31 mouse cellular contexts compared by ENCODE assay signal in the genomic region with DNA sequence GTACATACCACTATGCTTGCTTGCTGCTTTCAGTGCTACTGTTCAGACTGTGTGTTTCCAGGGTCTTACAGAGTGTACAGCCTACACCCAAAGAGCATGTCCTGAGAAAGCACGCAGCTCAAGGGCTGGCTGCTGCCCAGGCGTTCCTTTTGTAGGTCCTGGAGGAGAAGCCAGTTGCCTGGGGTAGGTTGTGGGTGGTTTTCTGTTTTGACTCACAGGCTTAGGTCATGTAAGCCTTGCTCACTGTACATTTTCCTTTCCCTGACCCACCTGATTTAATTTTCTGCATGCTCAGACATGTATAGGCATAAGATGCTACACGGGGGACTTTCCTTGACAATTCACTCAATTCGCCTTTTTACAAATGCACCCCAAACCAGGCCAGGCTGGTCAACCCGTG.
"Had no signal": no experiment of that assay in that cellular context is flagged by ENCODE, and none has a peak within 500 bp of the region (broad histone marks: within the 10 kb centered on the region; RNA-seq: fewer than 3 reads in every experiment).

No protein-coding gene starts in this region.

- ATAC-seq: liver, embryonic 12.5 days; liver, postnatal 0 days; lung, postnatal 0 days; midbrain, embryonic 13.5 days; midbrain, embryonic 15.5 days; midbrain, embryonic 16.5 days had no signal

- H3K4me2 ChIP-seq: limb, embryonic 12.5 days; limb, embryonic 13.5 days; limb, embryonic 15.5 days; liver, embryonic 11.5 days; liver, embryonic 12.5 days; liver, embryonic 13.5 days; liver, embryonic 15.5 days; lung, embryonic 14.5 days; lung, embryonic 15.5 days; midbrain, embryonic 11.5 days; midbrain, embryonic 12.5 days; midbrain, embryonic 13.5 days; midbrain, embryonic 15.5 days; neural tube, embryonic 12.5 days had no signal

- H3K4me1 ChIP-seq: limb, embryonic 12.5 days; limb, embryonic 13.5 days; limb, embryonic 15.5 days; liver, embryonic 12.5 days; liver, embryonic 13.5 days; liver, embryonic 15.5 days; lung, embryonic 15.5 days; megakaryocyte, embryonic 14.5 days; midbrain, embryonic 10.5 days; midbrain, embryonic 12.5 days; midbrain, embryonic 13.5 days; midbrain, embryonic 15.5 days; neural tube, embryonic 12.5 days had no signal

- H3K27me3 ChIP-seq: limb, embryonic 12.5 days; limb, embryonic 15.5 days; liver, embryonic 12.5 days; liver, embryonic 13.5 days; liver, embryonic 15.5 days; lung, embryonic 15.5 days; megakaryocyte, embryonic 14.5 days; midbrain, embryonic 12.5 days; midbrain, embryonic 13.5 days; midbrain, embryonic 15.5 days; neural tube, embryonic 12.5 days had no signal

- H3K9ac ChIP-seq: limb, embryonic 12.5 days; limb, embryonic 13.5 days; limb, embryonic 15.5 days; liver, embryonic 12.5 days; liver, embryonic 13.5 days; liver, embryonic 14.5 days; liver, embryonic 15.5 days; liver, postnatal 0 days; lung, embryonic 14.5 days; lung, embryonic 15.5 days; midbrain, embryonic 12.5 days; midbrain, embryonic 13.5 days; midbrain, embryonic 15.5 days; neural tube, embryonic 12.5 days had no signal

- H3K9me3 ChIP-seq: limb, embryonic 10.5 days; limb, embryonic 12.5 days; limb, embryonic 13.5 days; limb, embryonic 15.5 days; liver, embryonic 12.5 days; liver, embryonic 13.5 days; liver, embryonic 15.5 days; lung, embryonic 15.5 days; midbrain, embryonic 10.5 days; midbrain, embryonic 12.5 days; midbrain, embryonic 13.5 days; midbrain, embryonic 15.5 days; neural tube, embryonic 12.5 days had no signal

- H3K36me3 ChIP-seq: limb, embryonic 10.5 days; limb, embryonic 12.5 days; limb, embryonic 13.5 days; limb, embryonic 15.5 days; liver, embryonic 12.5 days; liver, embryonic 13.5 days; liver, embryonic 15.5 days; lung, embryonic 15.5 days; midbrain, embryonic 10.5 days; midbrain, embryonic 12.5 days; midbrain, embryonic 13.5 days; midbrain, embryonic 15.5 days; neural tube, embryonic 12.5 days had no signal

- DNase-seq: left cerebral cortex, postnatal 4 days; liver, embryonic 13.5 days; liver, postnatal 0 days; lung, adult 18-20 months; lung, adult 2 months; lung, embryonic 14.5 days; lung, postnatal 10 days; lung, postnatal 14 days; lung, postnatal 36 days; lung, postnatal 4 days; midbrain, embryonic 14.5 days had no signal

- H3K27ac ChIP-seq: limb, embryonic 10.5 days; limb, embryonic 12.5 days; limb, embryonic 13.5 days; limb, embryonic 15.5 days; liver, embryonic 12.5 days; liver, embryonic 13.5 days; liver, embryonic 14.5 days; liver, embryonic 15.5 days; lung, embryonic 15.5 days; macrophage; midbrain, embryonic 10.5 days; midbrain, embryonic 12.5 days; midbrain, embryonic 13.5 days; midbrain, embryonic 15.5 days; neural tube, embryonic 12.5 days had no signal

- H3K4me3 ChIP-seq: limb, embryonic 10.5 days; limb, embryonic 12.5 days; limb, embryonic 13.5 days; limb, embryonic 15.5 days; liver, embryonic 12.5 days; liver, embryonic 13.5 days; liver, embryonic 15.5 days; lung, embryonic 15.5 days; megakaryocyte, embryonic 14.5 days; midbrain, embryonic 10.5 days; midbrain, embryonic 12.5 days; midbrain, embryonic 13.5 days; midbrain, embryonic 15.5 days; myocyte; neural tube, embryonic 12.5 days had no signal
